Comparison of ENCODE assay signal across 8 mouse cellular contexts in genomic region chr4:41645488-41645887, GRCm38 (mm10). TPM values are rescaled to one million over a fixed set of nuclear protein-coding genes. Genes with fewer than 3 reads are reported as not detected.
DNase-seq lines count a peak whose midpoint lies in the region; ATAC-seq lines count a peak whose summit lies in the region.

No protein-coding gene starts in this region.

- no peak overlapping the region for H3K4me2 ChIP-seq in forebrain, embryonic 13.5 days
- H3K4me2 ChIP-seq in forebrain, embryonic 15.5 days (replicated peaks): no peak overlapping the region

- peak; percentile 47 for DNase-seq in 3T3-L1 (ENCODE audit: low read depth, low spot score)
- DNase-seq in cerebellum, postnatal 36 days: peak; percentile 53 to 61
- peak; percentile 39 for DNase-seq in limb, embryonic 10.5 days (ENCODE audit: low spot score)
- DNase-seq in thymus, postnatal 25 days: no peak
- no peak for DNase-seq in gastrocnemius, postnatal 25 days

- H3K9me3 ChIP-seq in forebrain, embryonic 13.5 days (replicated peaks): no peaks in the 10 kb centered on the region
- H3K9me3 ChIP-seq in forebrain, embryonic 15.5 days: no peaks in the 10 kb centered on the region
- no peaks in the 10 kb centered on the region for H3K9me3 ChIP-seq in limb, embryonic 10.5 days (replicated peaks)

- no peak overlapping the region for H3K9ac ChIP-seq in forebrain, embryonic 13.5 days
- H3K9ac ChIP-seq in forebrain, embryonic 15.5 days (replicated peaks): no peak overlapping the region

- ATAC-seq in forebrain, embryonic 13.5 days: 0 out of 2 replicates have a peak, but pooled peaks have one; percentile 31
- no peak for ATAC-seq in forebrain, embryonic 15.5 days (replicated peaks)
- no peak for ATAC-seq in activated CD4-positive, CD25-positive, alpha-beta regulatory T cell, adult 4 months

- H3K4me3 ChIP-seq in forebrain, embryonic 13.5 days: no peak overlapping the region
- no peak overlapping the region for H3K4me3 ChIP-seq in forebrain, embryonic 15.5 days
- H3K4me3 ChIP-seq in limb, embryonic 10.5 days: no peak overlapping the region

- H3K36me3 ChIP-seq in forebrain, embryonic 13.5 days (ENCODE audit: poor library complexity, severe bottlenecking): no peaks in the 10 kb centered on the region
- no peaks in the 10 kb centered on the region for H3K36me3 ChIP-seq in forebrain, embryonic 15.5 days
- H3K36me3 ChIP-seq in limb, embryonic 10.5 days: no peaks in the 10 kb centered on the region

- WGBS in forebrain, embryonic 13.5 days: 32% methylated on average over 5 of the region's 5 CpGs
- 31% methylated on average over 5 of the region's 5 CpGs for WGBS in forebrain, embryonic 15.5 days
- 42% methylated on average over 5 of the region's 5 CpGs for WGBS in limb, embryonic 10.5 days

- H3K27ac ChIP-seq in forebrain, embryonic 13.5 days: no peak overlapping the region
- no peak overlapping the region for H3K27ac ChIP-seq in forebrain, embryonic 15.5 days (replicated peaks)
- H3K27ac ChIP-seq in limb, embryonic 10.5 days: no peak overlapping the region

- H3K27me3 ChIP-seq in forebrain, embryonic 13.5 days: no peaks in the 10 kb centered on the region
- H3K27me3 ChIP-seq in forebrain, embryonic 15.5 days: no peaks in the 10 kb centered on the region
- H3K27me3 ChIP-seq in limb, embryonic 10.5 days (ENCODE audit: low read depth, poor library complexity, severe bottlenecking): peaks cover 16% of the 10 kb centered on the region; the same call in 1 of the 2 replicates

- peaks cover 10% of the 10 kb centered on the region for H3K4me1 ChIP-seq in forebrain, embryonic 13.5 days
- no peaks in the 10 kb centered on the region for H3K4me1 ChIP-seq in forebrain, embryonic 15.5 days
- H3K4me1 ChIP-seq in limb, embryonic 10.5 days: peaks cover 8% of the 10 kb centered on the region

RNA-seq across cellular contexts. Expression of gene Enho, which starts 5.4 kb away (rescaled TPM):
- polyA plus RNA-seq in forebrain, embryonic 13.5 days (2015; fragmentation: Nextera tagmentation; extraction: Ambion mirVana): 47.8 and 50.6 TPM in 2 replicates
- polyA plus RNA-seq in forebrain, embryonic 15.5 days (2015; fragmentation: Nextera tagmentation; extraction: Ambion mirVana): 58.3 and 66.4 TPM in 2 replicates
- 21.0 and 24.2 TPM in 2 replicates for polyA plus RNA-seq in limb, embryonic 10.5 days (2016; fragmentation: Nextera tagmentation; extraction: Ambion mirVana)
- not detected for polyA plus RNA-seq in activated CD4-positive, CD25-positive, alpha-beta regulatory T cell, adult 4 months (2017; shearing (Covaris generic))
- 10 to 100 TPM; 12.7 to 15.7 TPM for total RNA-seq in gastrocnemius, postnatal 25 days (2021)

RNA-seq across cellular contexts. Expression of gene Cntfr, which starts 51.4 kb away (rescaled TPM):
- 21.1 and 21.8 TPM in 2 replicates for polyA plus RNA-seq in forebrain, embryonic 13.5 days (2015; fragmentation: Nextera tagmentation; extraction: Ambion mirVana)
- polyA plus RNA-seq in forebrain, embryonic 15.5 days (2015; fragmentation: Nextera tagmentation; extraction: Ambion mirVana): 15.8 and 16.6 TPM in 2 replicates
- 6.1 and 7.8 TPM in 2 replicates for polyA plus RNA-seq in limb, embryonic 10.5 days (2016; fragmentation: Nextera tagmentation; extraction: Ambion mirVana)
- polyA plus RNA-seq in activated CD4-positive, CD25-positive, alpha-beta regulatory T cell, adult 4 months (2017; shearing (Covaris generic)): not detected
- total RNA-seq in gastrocnemius, postnatal 25 days (2021): 10 to 100 TPM; 33.5 to 34.7 TPM

RNA-seq across cellular contexts. Expression of gene Il11ra1, which starts 54.3 kb away (rescaled TPM):
- polyA plus RNA-seq in forebrain, embryonic 13.5 days (2015; fragmentation: Nextera tagmentation; extraction: Ambion mirVana): 28.1 and 30.7 TPM in 2 replicates
- 23.8 and 26.4 TPM in 2 replicates for polyA plus RNA-seq in forebrain, embryonic 15.5 days (2015; fragmentation: Nextera tagmentation; extraction: Ambion mirVana)
- 202 and 253 TPM in 2 replicates for polyA plus RNA-seq in limb, embryonic 10.5 days (2016; fragmentation: Nextera tagmentation; extraction: Ambion mirVana)
- 1 to 10 TPM; 4.9 to 7.2 TPM for polyA plus RNA-seq in activated CD4-positive, CD25-positive, alpha-beta regulatory T cell, adult 4 months (2017; shearing (Covaris generic))
- total RNA-seq in gastrocnemius, postnatal 25 days (2021): 10 to 100 TPM; 37.2 to 42.1 TPM

Comparison
In these comparisons a context has a peak if more than half of its experiments do, and no peak if none do; other contexts are left out.
1. DNase-seq: peak in 3T3-L1 (single experiment), cerebellum, postnatal 36 days (2 of 2) and limb, embryonic 10.5 days (single experiment); none in thymus, postnatal 25 days (single experiment) and gastrocnemius, postnatal 25 days (single experiment).
2. RNA of gene Enho, which starts 5.4 kb away (polyA plus RNA-seq): 58.3 to 66.4 TPM in forebrain, embryonic 15.5 days, 47.8 to 50.6 TPM in forebrain, embryonic 13.5 days and 21.0 to 24.2 TPM in limb, embryonic 10.5 days; not detected in activated CD4-positive, CD25-positive, alpha-beta regulatory T cell, adult 4 months; every median in the first group is over 10 times any median in the second.